Mouse (Mus musculus): ENCODE results near the gene Ripor3.

DNA sequence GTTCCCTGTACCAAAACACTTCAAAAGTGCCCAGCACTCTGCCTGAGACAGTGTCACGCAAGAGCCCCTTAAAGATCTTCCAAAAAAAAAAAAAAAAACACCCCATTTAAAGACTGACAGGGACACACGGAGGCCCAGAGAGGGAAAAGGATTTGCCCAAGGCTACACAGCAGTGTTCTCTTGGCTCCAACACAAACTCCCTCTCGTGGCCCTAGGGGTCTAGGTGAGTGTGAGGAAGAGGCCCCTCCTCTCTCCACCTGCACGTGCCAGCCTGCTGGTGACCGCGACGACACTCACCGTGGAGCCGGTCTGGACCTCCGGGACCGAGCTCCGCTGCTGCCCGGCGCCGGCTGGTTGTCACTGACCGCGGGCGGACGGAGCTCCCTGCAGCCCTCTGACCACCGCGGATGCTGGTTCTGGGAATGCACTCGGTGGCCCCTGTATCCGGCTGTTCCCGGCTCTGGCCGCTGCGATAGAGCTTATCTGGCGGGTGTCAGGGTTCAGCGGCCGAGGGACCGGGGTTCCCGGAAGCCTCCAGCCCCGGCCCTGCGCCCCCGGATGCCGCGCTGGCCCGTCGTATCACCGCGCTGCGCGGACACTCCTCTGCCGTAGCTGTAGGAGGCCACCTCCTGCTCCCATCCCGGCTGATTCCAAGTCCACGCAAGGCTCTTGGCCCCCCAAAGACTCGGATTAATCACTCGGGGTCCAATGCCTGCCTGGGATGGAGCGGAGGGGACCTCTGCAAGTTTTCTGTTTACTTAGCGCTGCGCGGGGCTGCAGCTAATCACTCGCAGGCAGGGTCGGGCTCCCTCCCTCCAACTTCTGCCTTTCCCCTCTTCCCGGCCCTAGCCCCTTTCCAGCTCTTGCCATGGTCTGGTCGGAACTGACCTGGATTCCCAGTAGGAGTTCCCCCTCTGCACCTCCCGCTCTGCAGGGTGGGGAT lies 39.9 kb upstream of the Ripor3 start:
- TF ChIP-seq CTCF (IDR thresholded peaks at IDR 0.05; ENCODE audit: low read depth), result peak; percentile 8; the same call in 1 of the 2 replicates
- no peak for TF ChIP-seq EP300 (optimal IDR thresholded peaks at IDR 0.05)

Measured in stomach, postnatal 0 days (tissue).